Mouse (Mus musculus) neural tube, embryonic 12.5 days (tissue): ENCODE measurements at regions not wholly inside any gene's neighbourhood (a gene's known extent, or its start where the extent isn't known, plus 50 kb on each side); places are given as distances from the start of the nearest gene placed in this dataset.

Source experiments
- ATAC-seq: fragments of 200-750 bp; cut with Nextera tagmentation; 2 replicates; pipeline ENCODE4 v1.8.0; 2017; ENCODE audit warnings: low read depth, mild to moderate bottlenecking, moderate TSS enrichment, moderate library complexity; ENCODE audit not compliant: low FRiP score
- H3K27ac ChIP-seq: fragments of 300-500 bp; sonication (generic); 2 replicates; pipeline ENCODE4 v1.5.1; 2016
- H3K27me3 ChIP-seq: fragments of 300-500 bp; sonication (generic); replicated peaks from 2 replicates; pipeline ENCODE4 v1.6.1; 2016; ENCODE audit warnings: mild to moderate bottlenecking
- H3K36me3 ChIP-seq: fragments of 300-500 bp; sonication (generic); 2 replicates; pipeline ENCODE4 v1.6.1; 2016; ENCODE audit warnings: mild to moderate bottlenecking
- H3K4me1 ChIP-seq: fragments of 300-500 bp; sonication (generic); 2 replicates; pipeline ENCODE4 v1.6.1; 2016
- H3K4me2 ChIP-seq: fragments of 300-500 bp; sonication (generic); replicated peaks from 2 replicates; pipeline ENCODE4 v1.6.1; 2016; ENCODE audit warnings: mild to moderate bottlenecking
- H3K4me3 ChIP-seq: fragments of 300-500 bp; sonication (generic); 2 replicates; pipeline ENCODE4 v1.5.1; 2016
- H3K9ac ChIP-seq: fragments of 300-500 bp; sonication (generic); 2 replicates; pipeline ENCODE4 v1.6.1; 2016; ENCODE audit warnings: mild to moderate bottlenecking
- H3K9me3 ChIP-seq: fragments of 300-500 bp; sonication (generic); 2 replicates; pipeline ENCODE4 v1.6.1; 2016; ENCODE audit warnings: mild to moderate bottlenecking
- WGBS: fragments of 180-500 bp; shearing (Covaris S2); methylation state at CpG from one replicate; pipeline ENCODE4 v1.1.7; 2016; 5-methylcytosine and 5-hydroxymethylcytosine counted together

GRCm38 (mm10) chr10:67776851-67777250, 135.6 kb downstream of the Zfp365 start:
- no peak overlapping the region for H3K4me2 ChIP-seq
- no peak overlapping the region for H3K4me3 ChIP-seq
- WGBS: 94% methylated on average over 9 of the region's 9 CpGs
- ATAC-seq: no peak
- H3K9me3 ChIP-seq: no peaks in the 10 kb centered on the region
- no peaks in the 10 kb centered on the region for H3K4me1 ChIP-seq
- H3K36me3 ChIP-seq: no peaks in the 10 kb centered on the region
- no peaks in the 10 kb centered on the region for H3K27me3 ChIP-seq
- H3K27ac ChIP-seq: no peak overlapping the region
- H3K9ac ChIP-seq: no peak overlapping the region

GRCm38 (mm10) chr10:67771796-67772195, 140.7 kb downstream of the Zfp365 start:
- no peak overlapping the region for H3K4me2 ChIP-seq

GRCm38 (mm10) chr10:67766099-67766498, 146.4 kb downstream of the Zfp365 start:
- no peak overlapping the region for H3K4me3 ChIP-seq
- no peak for ATAC-seq
- no peaks in the 10 kb centered on the region for H3K9me3 ChIP-seq
- H3K4me2 ChIP-seq: no peak overlapping the region
- H3K36me3 ChIP-seq: no peaks in the 10 kb centered on the region
- no peaks in the 10 kb centered on the region for H3K27me3 ChIP-seq
- H3K27ac ChIP-seq: no peak overlapping the region
- H3K4me1 ChIP-seq: no peaks in the 10 kb centered on the region
- H3K9ac ChIP-seq: no peak overlapping the region
- 42% methylated on average over 13 of the region's 13 CpGs for WGBS

More at GRCm38 (mm10) chr10:67771796-67772195, 140.7 kb downstream of the Zfp365 start:
- no peak overlapping the region for H3K27ac ChIP-seq
- ATAC-seq: no peak
- no peaks in the 10 kb centered on the region for H3K27me3 ChIP-seq
- H3K4me3 ChIP-seq: no peak overlapping the region
- H3K9me3 ChIP-seq: no peaks in the 10 kb centered on the region
- 82% methylated on average over 8 of the region's 8 CpGs for WGBS
- no peak overlapping the region for H3K9ac ChIP-seq
- no peaks in the 10 kb centered on the region for H3K36me3 ChIP-seq
- H3K4me1 ChIP-seq: no peaks in the 10 kb centered on the region

DNA sequence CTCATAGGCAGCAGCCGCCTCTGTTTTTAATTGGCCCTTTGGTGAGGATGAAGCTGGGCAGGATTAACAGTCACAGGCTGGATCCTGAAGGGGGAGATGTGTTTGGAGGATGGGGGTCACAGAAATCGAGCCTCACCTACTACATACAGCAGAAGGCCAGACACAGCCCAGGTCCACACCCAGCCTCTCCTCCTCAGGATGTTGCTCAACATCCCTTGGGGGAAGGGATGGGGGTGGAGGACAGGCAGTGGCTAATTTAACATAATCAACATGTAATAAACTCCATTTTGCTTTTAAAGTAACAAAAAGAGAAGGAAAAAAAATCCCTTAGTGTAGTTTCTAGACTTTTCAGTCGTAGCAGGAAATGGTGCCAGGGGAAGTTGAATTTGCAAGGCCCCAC, 152.0 kb downstream of the Zfp365 start:
- Histone ChIP-seq H3K4me1 (no peaks in the 10 kb centered on the region), H3K4me2 (no peak overlapping the region), H3K27me3 (no peaks in the 10 kb centered on the region), H3K36me3 (no peaks in the 10 kb centered on the region), H3K9ac (no peak overlapping the region), H3K27ac (no peak overlapping the region), H3K9me3 (no peaks in the 10 kb centered on the region), H3K4me3 (no peak overlapping the region)
- WGBS: 58% methylated on average over 3 of the region's 3 CpGs
- no peak for ATAC-seq

DNA sequence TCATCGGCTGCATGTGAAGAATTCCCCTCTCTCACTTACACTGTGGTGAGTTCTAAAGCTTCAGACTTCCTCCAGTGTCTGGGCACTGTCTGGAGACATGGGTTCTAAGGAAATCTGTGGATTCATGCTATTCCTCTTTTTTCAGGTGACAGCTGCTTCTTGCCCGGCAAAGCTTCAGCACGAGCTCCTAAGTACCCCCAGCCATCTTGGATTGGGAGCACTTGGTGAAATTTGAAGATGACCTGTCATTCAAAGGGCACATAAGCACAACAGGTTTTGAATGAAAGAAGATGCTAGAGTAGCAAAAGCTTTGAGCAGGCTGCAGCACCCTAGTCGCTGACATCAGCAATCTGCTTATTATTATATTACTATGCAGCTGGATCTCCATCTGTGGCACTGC, 164.3 kb downstream of the Zfp365 start:
- no peak overlapping the region for H3K4me2 ChIP-seq
- WGBS: 85% methylated on average over 4 of the region's 4 CpGs
- H3K27me3 ChIP-seq: no peaks in the 10 kb centered on the region
- H3K4me1 ChIP-seq: no peaks in the 10 kb centered on the region
- no peaks in the 10 kb centered on the region for H3K9me3 ChIP-seq
- no peak overlapping the region for H3K4me3 ChIP-seq
- ATAC-seq: no peak
- no peak overlapping the region for H3K9ac ChIP-seq
- H3K27ac ChIP-seq: no peak overlapping the region
- no peaks in the 10 kb centered on the region for H3K36me3 ChIP-seq

- Histone ChIP-seq H3K4me3 (no peak overlapping the region), H3K9ac (no peak overlapping the region), H3K4me1 (no peaks in the 10 kb centered on the region), H3K9me3 (no peaks in the 10 kb centered on the region), H3K4me2 (no peak overlapping the region), H3K27me3 (no peaks in the 10 kb centered on the region), H3K36me3 (no peaks in the 10 kb centered on the region), H3K27ac (no peak overlapping the region)
- no peak for ATAC-seq
- WGBS: 72% methylated on average over 3 of the region's 3 CpGs
Measured at GRCm38 (mm10) chr10:67747461-67747860, 165.0 kb downstream of the Zfp365 start.

GRCm38 (mm10) chr10:67746140-67746539, 166.3 kb downstream of the Zfp365 start:
- no peak overlapping the region for H3K9ac ChIP-seq
- H3K27ac ChIP-seq: no peak overlapping the region
- H3K36me3 ChIP-seq: no peaks in the 10 kb centered on the region
- no peak overlapping the region for H3K4me3 ChIP-seq
- no peaks in the 10 kb centered on the region for H3K9me3 ChIP-seq
- 90% methylated on average over 3 of the region's 3 CpGs for WGBS
- no peaks in the 10 kb centered on the region for H3K4me1 ChIP-seq
- H3K4me2 ChIP-seq: no peak overlapping the region
- ATAC-seq: no peak
- H3K27me3 ChIP-seq: no peaks in the 10 kb centered on the region

DNA sequence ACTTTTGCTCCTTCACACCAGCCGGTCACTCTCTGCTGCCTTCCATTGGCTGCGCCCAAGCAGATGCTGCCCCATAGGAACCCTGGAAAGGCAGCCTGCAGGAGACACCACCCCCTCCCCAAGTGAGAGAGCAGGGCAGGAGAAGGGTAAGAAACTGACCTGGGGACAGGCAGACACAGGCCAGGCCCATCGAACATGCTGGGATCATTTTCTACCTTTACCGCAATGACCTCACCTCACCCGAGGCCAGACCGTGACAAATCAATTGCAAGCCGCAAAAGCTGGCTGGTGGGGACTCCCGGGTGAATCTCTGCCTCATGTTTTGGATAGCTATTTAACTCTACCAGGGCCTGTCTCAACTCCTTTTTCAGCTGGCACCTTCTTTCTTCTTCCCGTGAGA, 168.9 kb downstream of the Zfp365 start:
- Histone ChIP-seq H3K27me3 (no peaks in the 10 kb centered on the region), H3K4me2 (no peak overlapping the region), H3K4me3 (no peak overlapping the region), H3K9me3 (no peaks in the 10 kb centered on the region), H3K27ac (no peak overlapping the region), H3K4me1 (no peaks in the 10 kb centered on the region), H3K9ac (no peak overlapping the region), H3K36me3 (no peaks in the 10 kb centered on the region)
- ATAC-seq: no peak
- 50% methylated on average over 9 of the region's 9 CpGs for WGBS

DNA sequence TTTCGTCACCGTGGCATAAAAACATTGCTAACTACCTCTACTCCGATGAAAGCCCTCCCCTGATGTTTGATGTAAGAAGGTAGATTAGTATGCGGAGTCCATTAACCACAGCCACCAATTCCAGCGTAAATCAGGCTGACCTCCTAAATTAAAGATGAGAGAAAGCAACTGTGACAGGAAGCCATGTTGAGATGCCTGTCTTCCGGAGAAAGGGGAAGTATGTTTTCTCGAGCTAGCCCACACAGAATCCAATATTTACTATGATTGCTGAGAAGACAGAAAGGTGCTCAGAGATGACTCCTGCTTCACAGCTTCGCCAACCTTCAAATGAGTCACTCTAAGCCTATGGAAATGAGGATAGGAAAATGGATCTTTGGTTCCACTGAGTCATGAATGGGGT, 169.6 kb downstream of the Zfp365 start:
- Histone ChIP-seq H3K4me3 (no peak overlapping the region), H3K27me3 (no peaks in the 10 kb centered on the region), H3K36me3 (no peaks in the 10 kb centered on the region), H3K9me3 (no peaks in the 10 kb centered on the region), H3K4me2 (no peak overlapping the region), H3K9ac (no peak overlapping the region), H3K27ac (no peak overlapping the region), H3K4me1 (no peaks in the 10 kb centered on the region)
- no peak for ATAC-seq
- WGBS: 50% methylated on average over 8 of the region's 8 CpGs

- no peaks in the 10 kb centered on the region for H3K27me3 ChIP-seq
- H3K9ac ChIP-seq: no peak overlapping the region
- no peak for ATAC-seq
- H3K4me3 ChIP-seq: no peak overlapping the region
- H3K9me3 ChIP-seq: no peaks in the 10 kb centered on the region
- no peaks in the 10 kb centered on the region for H3K36me3 ChIP-seq
- H3K4me2 ChIP-seq: no peak overlapping the region
- WGBS: 69% methylated on average over 10 of the region's 10 CpGs
- H3K4me1 ChIP-seq: no peaks in the 10 kb centered on the region
- H3K27ac ChIP-seq: no peak overlapping the region
Measured at GRCm38 (mm10) chr10:67742305-67742704, 170.2 kb downstream of the Zfp365 start.

GRCm38 (mm10) chr10:67739199-67739598, 173.3 kb downstream of the Zfp365 start:
- Histone ChIP-seq H3K4me2 (no peak overlapping the region), H3K4me3 (no peak overlapping the region), H3K27me3 (no peaks in the 10 kb centered on the region), H3K9ac (no peak overlapping the region), H3K4me1 (no peaks in the 10 kb centered on the region), H3K36me3 (no peaks in the 10 kb centered on the region), H3K27ac (no peak overlapping the region), H3K9me3 (no peaks in the 10 kb centered on the region)
- ATAC-seq: no peak
- 67% methylated on average over 1 of the region's 1 CpGs for WGBS

DNA sequence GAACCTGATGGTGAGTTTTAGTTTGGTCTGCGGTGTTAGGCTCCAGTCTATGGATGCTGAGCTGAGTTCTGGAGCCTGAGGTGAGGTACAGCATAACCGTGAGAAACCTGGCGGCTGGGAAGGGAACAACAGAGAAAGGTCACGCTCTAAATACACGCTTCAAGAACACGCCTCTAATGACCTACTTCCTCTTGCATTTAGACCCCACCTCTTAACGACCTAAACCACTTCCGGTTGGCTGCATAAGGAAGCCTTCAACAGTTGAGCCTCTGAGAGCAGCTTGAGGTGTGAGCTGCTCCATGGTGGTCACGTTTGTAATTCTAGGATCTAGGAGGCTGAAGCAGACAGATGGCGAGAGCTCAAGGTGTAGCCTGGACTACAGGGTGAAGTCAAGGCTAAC, 175.8 kb downstream of the Zfp365 start:
- no peak for ATAC-seq
- H3K4me2 ChIP-seq: no peak overlapping the region
- WGBS: 86% methylated on average over 10 of the region's 10 CpGs
- no peaks in the 10 kb centered on the region for H3K9me3 ChIP-seq
- H3K27me3 ChIP-seq: no peaks in the 10 kb centered on the region
- no peaks in the 10 kb centered on the region for H3K4me1 ChIP-seq
- no peak overlapping the region for H3K4me3 ChIP-seq
- no peaks in the 10 kb centered on the region for H3K36me3 ChIP-seq
- no peak overlapping the region for H3K27ac ChIP-seq
- no peak overlapping the region for H3K9ac ChIP-seq

DNA sequence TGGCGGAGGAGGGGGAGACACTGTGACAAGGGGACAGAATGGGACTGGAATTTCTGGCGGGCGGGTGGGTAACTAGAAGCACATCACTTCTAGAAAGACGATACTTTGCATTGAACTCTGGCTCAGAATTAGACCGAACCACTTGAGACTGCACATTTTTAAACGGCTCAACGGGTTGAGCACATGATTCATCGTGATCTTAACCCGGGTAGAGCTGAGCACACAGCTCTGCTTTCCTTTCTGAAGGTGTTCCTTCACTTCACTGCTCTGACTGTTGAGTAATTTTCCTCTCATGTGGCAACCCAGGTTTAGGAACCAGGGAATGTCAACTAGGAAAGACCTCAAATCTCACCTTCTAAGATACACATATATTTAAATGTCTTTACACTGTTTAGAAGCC, 180.9 kb downstream of the Zfp365 start:
- H3K9me3 ChIP-seq: no peaks in the 10 kb centered on the region
- no peaks in the 10 kb centered on the region for H3K36me3 ChIP-seq

More for the DNA sequence above, 180.9 kb downstream of the Zfp365 start:
- Histone ChIP-seq H3K4me1 (no peaks in the 10 kb centered on the region), H3K4me2 (no peak overlapping the region), H3K27me3 (no peaks in the 10 kb centered on the region), H3K9ac (no peak overlapping the region), H3K27ac (no peak overlapping the region), H3K4me3 (no peak overlapping the region)
- ATAC-seq: no peak
- WGBS: 91% methylated on average over 9 of the region's 9 CpGs
